Mouse (Mus musculus) heart, postnatal 0 days (tissue): ENCODE results near the gene Mrtfa. TPM values are rescaled to one million over a fixed set of nuclear protein-coding genes. Genes with fewer than 3 reads are reported as not detected.
A peak's percentile ranks its signal among the peaks of the same experiment; 100 is the strongest.

Experiments used
- ATAC-seq: fragments of 200-750 bp; cut with Nextera tagmentation; 2 replicates; pipeline ENCODE4 v1.8.0; 2017; ENCODE audit warnings: low read depth, moderate number of reproducible peaks, moderate library complexity; ENCODE audit not compliant: insufficient read depth
- DNase-seq: peaks from one replicate; pipeline ENCODE4 v3.0.0-alpha.2; 2016; ENCODE audit warnings: low spot score
- H3K27ac ChIP-seq: fragments of 300-500 bp; sonication (generic); 2 replicates; pipeline ENCODE4 v1.5.1; 2014; ENCODE audit warnings: low read depth, mild to moderate bottlenecking
- H3K27me3 ChIP-seq: fragments of 300-500 bp; sonication (generic); 2 replicates; pipeline ENCODE4 v1.6.1; 2014; ENCODE audit warnings: low read length, mixed read lengths; ENCODE audit not compliant: control insufficient read depth, insufficient read depth
- H3K36me3 ChIP-seq: fragments of 300-500 bp; sonication (generic); replicated peaks from 2 replicates; pipeline ENCODE4 v1.6.1; 2014; ENCODE audit warnings: low read length, mixed read lengths; ENCODE audit not compliant: control insufficient read depth, insufficient read depth
- H3K4me1 ChIP-seq: fragments of 300-500 bp; sonication (generic); 2 replicates; pipeline ENCODE4 v1.6.1; 2014; ENCODE audit warnings: antibody characterized with exemption; ENCODE audit not compliant: control insufficient read depth, insufficient read depth
- H3K4me2 ChIP-seq: fragments of 300-500 bp; sonication (generic); 2 replicates; pipeline ENCODE4 v1.6.1; 2014; ENCODE audit warnings: low read depth, mild to moderate bottlenecking, low read length, moderate library complexity
- H3K4me3 ChIP-seq: fragments of 300-500 bp; sonication (generic); 2 replicates; pipeline ENCODE4 v1.5.1; 2014; ENCODE audit warnings: low read depth, low read length
- H3K9ac ChIP-seq: fragments of 300-500 bp; sonication (generic); replicated peaks from 2 replicates; pipeline ENCODE4 v1.6.1; 2014; ENCODE audit warnings: low read depth, low read length, mixed read lengths
- H3K9me3 ChIP-seq: fragments of 300-500 bp; sonication (generic); replicated peaks from 2 replicates; pipeline ENCODE4 v1.6.1; 2016; ENCODE audit warnings: low read length; ENCODE audit not compliant: control insufficient read depth
- CTCF ChIP-seq: IDR thresholded peaks from 2 replicates; pipeline ENCODE4 v1.5.1; 2016; ENCODE audit warnings: antibody characterized with exemption, control low read depth, low read depth
- EP300 ChIP-seq: IDR thresholded peaks from 2 replicates; pipeline ENCODE4 v1.6.1; 2016; ENCODE audit warnings: antibody characterized with exemption, low read depth
- WGBS: fragments of 180-500 bp; shearing (Covaris S2); extraction: QIAGEN DNeasy Blood & Tissue Kit; methylation state at CpG from one replicate; pipeline ENCODE4 v1.1.7; 2014; 5-methylcytosine and 5-hydroxymethylcytosine counted together
- polyA plus RNA-seq: library from polyadenylated mRNA; unstranded; fragments of >200 nt; fragmentation: Nextera tagmentation; extraction: Ambion mirVana; gene quantifications from 2 replicates; pipeline ENCODE4 v1.2.1, GENCODE M21; 2015
- total RNA-seq: library from RNA; depleted of rRNA; stranded (reverse); fragments of >200 nt; gene quantifications from 2 replicates; pipeline ENCODE4 v1.2.3, GENCODE M21; 2014; ENCODE audit warnings: low replicate concordance

The Mrtfa gene
- total and polyA plus RNA-seq, 2 experiments from 2014 or later = 4.9 to 26.0 TPM

DNA sequence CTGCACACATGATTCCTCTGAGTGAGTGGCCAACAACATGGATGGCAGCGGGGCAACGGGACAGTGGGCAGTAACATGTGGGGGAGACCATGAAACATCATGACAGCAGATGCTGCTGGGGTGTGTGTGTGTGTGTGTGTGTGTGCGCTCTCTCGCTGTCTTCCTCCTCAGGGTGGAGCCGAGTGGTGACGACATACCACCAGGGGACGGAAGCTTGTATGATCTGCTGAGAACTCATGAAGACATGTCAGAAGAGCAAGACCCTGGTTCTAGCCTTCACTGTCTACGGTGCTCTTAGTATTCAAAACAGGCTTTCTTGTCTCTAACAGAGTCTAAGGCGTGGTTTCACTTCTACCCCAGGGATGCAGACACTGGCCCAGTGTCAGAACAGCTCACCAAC lies 146.1 kb downstream of the Mrtfa start:
- WGBS = 90% methylated on average over 9 of the region's 9 CpGs
- H3K4me2 ChIP-seq = peak overlapping the region; percentile 24; the same call in 1 of the 2 replicates
- ATAC-seq = no peak
- peaks cover 7% of the 10 kb centered on the region; the same call in 1 of the 2 replicates for H3K36me3 ChIP-seq
- H3K4me1 ChIP-seq = no peaks in the 10 kb centered on the region
- H3K27ac ChIP-seq = no peak overlapping the region
- no peak overlapping the region for H3K9ac ChIP-seq
- DNase-seq = no peak
- H3K4me3 ChIP-seq = peak overlapping the region; percentile 15; the same call in 1 of the 2 replicates
- no peaks in the 10 kb centered on the region for H3K9me3 ChIP-seq
- no peak for TF ChIP-seq CTCF
- TF ChIP-seq EP300 = no peak
- no peaks in the 10 kb centered on the region for H3K27me3 ChIP-seq

DNA sequence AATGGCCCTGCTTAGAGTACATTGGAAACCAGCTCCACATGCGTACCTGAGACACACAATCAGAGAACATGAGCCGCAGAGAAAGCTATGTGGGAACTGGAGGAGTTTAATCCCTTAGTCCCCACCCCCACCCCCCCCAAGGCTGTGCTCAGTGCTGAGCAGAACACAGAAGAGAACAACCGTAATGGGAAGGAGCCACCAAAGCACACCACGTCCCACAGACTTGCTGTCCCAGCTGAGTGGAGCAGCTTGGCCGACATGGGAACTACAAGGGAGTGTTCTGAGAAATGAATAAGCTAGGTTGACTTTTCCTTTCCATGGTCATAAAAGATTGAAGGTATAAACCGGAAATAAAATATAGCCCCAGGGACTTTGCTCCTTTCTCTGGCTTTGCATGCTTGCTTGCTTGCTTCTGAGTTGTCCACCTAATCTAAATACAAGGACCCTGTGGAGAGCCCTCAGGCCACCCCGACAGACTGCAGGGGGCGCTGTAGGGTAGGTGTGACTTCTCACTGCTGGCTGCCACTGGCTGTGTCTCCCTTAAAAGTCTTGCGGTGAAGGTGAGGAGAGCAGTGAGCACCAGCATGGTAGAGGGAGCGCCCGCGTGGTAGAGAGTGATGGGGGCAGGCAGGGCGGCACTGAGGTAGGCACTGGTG lies 148.2 kb downstream of the Mrtfa start:
- DNase-seq (no peak), ATAC-seq (no peak)
- Histone ChIP-seq H3K4me3 (no peak overlapping the region), H3K4me2 (no peak overlapping the region), H3K9ac (no peak overlapping the region), H3K36me3 (peaks cover 7% of the 10 kb centered on the region; the same call in 1 of the 2 replicates), H3K27me3 (no peaks in the 10 kb centered on the region), H3K9me3 (no peaks in the 10 kb centered on the region), H3K27ac (no peak overlapping the region), H3K4me1 (no peaks in the 10 kb centered on the region)
- peak; percentile 23 for TF ChIP-seq CTCF
- TF ChIP-seq EP300 = no peak
- WGBS = 60% methylated on average over 13 of the region's 13 CpGs

- no peak overlapping the region for H3K9ac ChIP-seq
- no peak for ATAC-seq
- no peak overlapping the region for H3K4me2 ChIP-seq
Observed at GRCm38 (mm10) chr15:81041767-81042166, 148.8 kb downstream of the Mrtfa start.

DNA sequence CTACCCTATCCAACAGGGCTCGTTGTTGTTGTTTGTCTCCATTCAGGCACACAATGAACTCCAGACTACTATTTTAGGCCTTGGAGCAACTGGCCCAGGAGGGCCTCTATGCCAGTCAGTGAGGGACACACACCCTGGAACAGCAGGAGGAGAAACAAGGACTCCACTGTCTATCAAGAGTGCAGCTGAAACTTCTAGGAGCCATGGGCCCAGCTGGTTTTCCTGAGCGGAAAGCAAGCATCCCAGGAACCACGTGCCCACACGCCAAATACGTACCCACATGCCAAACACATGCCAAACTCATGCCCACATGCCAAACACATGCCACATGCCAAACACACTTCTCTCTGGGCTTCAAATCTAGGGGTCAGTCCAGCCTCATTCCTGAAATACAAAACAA lies 152.1 kb downstream of the Mrtfa start:
- Histone ChIP-seq H3K4me2 (no peak overlapping the region), H3K9ac (no peak overlapping the region), H3K4me1 (peaks cover 18% of the 10 kb centered on the region; the same call in 1 of the 2 replicates), H3K36me3 (no peaks in the 10 kb centered on the region), H3K27me3 (no peaks in the 10 kb centered on the region), H3K4me3 (no peak overlapping the region), H3K9me3 (no peaks in the 10 kb centered on the region), H3K27ac (no peak overlapping the region)
- ATAC-seq = no peak
- WGBS = 84% methylated on average over 5 of the region's 5 CpGs
- no peak for DNase-seq
- TF ChIP-seq EP300 = no peak
- no peak for TF ChIP-seq CTCF

More at GRCm38 (mm10) chr15:81041767-81042166, 148.8 kb downstream of the Mrtfa start:
- TF ChIP-seq CTCF (no peak), EP300 (no peak)
- DNase-seq = no peak
- no peaks in the 10 kb centered on the region for H3K27me3 ChIP-seq
- H3K27ac ChIP-seq = no peak overlapping the region
- no peaks in the 10 kb centered on the region for H3K9me3 ChIP-seq
- H3K4me3 ChIP-seq = no peak overlapping the region
- no peaks in the 10 kb centered on the region for H3K4me1 ChIP-seq
- 55% methylated on average over 4 of the region's 4 CpGs for WGBS
- peaks cover 7% of the 10 kb centered on the region; the same call in 1 of the 2 replicates for H3K36me3 ChIP-seq

DNA sequence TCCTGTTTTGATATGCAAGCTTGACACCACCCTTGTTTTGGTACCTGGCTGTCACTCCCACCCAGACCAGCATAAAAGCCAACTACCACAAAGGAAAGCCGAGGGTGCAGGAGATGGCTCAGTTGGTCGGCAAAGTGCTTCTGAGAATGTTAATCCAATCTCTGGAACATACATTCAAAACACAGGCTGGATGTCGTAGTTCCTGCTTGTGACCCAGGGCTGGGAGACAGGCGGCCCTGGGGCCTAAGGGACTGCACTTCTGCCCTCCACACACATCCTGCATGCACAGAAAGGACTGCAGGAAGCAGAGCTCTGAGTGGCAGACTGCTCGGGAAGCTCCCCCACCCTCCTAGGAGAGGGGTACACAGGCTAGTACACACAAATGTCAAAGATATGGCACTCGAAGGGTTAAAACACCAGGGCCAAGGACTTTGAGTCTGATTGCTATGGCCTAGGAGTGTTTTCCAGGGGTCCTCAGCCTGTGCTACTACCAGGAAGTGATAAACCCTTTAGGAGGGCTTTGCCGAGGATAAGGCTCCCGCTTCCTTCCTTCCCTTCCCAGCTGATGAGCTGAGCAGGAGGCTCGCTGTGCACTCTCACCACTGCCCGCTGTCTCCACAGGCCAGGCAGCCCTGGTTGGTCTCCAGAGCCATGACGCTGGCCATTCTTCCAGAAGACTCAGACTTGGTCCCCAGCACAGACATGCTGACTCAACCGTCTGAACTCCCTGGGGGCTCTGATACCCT lies 155.0 kb downstream of the Mrtfa start:
- Histone ChIP-seq H3K36me3 (no peaks in the 10 kb centered on the region), H3K9ac (no peak overlapping the region), H3K4me2 (no peak overlapping the region), H3K4me1 (peaks cover 18% of the 10 kb centered on the region; the same call in 1 of the 2 replicates), H3K27me3 (no peaks in the 10 kb centered on the region), H3K4me3 (no peak overlapping the region), H3K9me3 (no peaks in the 10 kb centered on the region), H3K27ac (peak overlapping the region; percentile 60)
- TF ChIP-seq EP300 = no peak
- no peak for TF ChIP-seq CTCF
- DNase-seq = peak; percentile 19
- ATAC-seq = peak; percentile 52
- WGBS = 54% methylated on average over 12 of the region's 12 CpGs
